Mouse (Mus musculus): ENCODE results near the gene Cd180. TPM values are rescaled to one million over a fixed set of nuclear protein-coding genes. Genes with fewer than 3 reads are reported as not detected.

Gene Cd180
- polyA plus RNA-seq, 2 experiments, result 1.4 to 1.6 TPM

DNA sequence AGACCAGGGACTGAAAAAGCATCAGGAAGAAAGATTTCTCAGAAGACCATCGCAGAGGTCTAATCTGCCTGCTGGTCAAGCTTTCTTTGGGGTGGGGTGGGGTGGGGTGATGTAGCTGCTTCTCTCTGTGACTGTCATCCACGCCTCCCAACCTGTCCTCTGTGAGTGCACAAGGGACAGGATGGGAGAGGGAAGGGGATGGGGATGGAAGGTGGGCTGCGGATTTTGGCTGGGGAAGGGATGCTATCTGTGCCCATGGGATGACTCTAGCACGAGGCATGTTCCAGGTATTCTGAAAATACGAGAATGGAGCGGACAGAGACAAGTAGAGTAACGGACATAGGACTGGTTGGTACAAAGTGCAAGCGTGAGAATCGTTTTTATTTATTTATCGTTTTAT is 68.8 kb downstream of the Cd180 start:
- TF ChIP-seq CTCF (IDR thresholded peaks at IDR 0.05; ENCODE audit: low read depth), result no peak
- no peak for TF ChIP-seq EP300 (IDR thresholded peaks at IDR 0.05; ENCODE audit: low read depth)
- Histone ChIP-seq H3K4me3 (ENCODE audit: insufficient read depth in 1 of 2, low read depth in 2 of 2, low read length in 2 of 2) (no peak overlapping the region), H3K27ac (no peak overlapping the region), H3K4me1 (replicated peaks; ENCODE audit: control insufficient read depth in 2 of 2, insufficient read depth in 2 of 2, low read length in 1 of 2) (peaks cover 4 to 18% of the 10 kb centered on the region in 2 experiments; a peak in 3 of 4 replicates), H3K27me3 (ENCODE audit: control insufficient read depth, insufficient read depth, low read length) (no peaks in the 10 kb centered on the region), H3K36me3 (replicated peaks; ENCODE audit: control insufficient read depth, insufficient read depth, low read depth) (no peaks in the 10 kb centered on the region), H3K4me2 (ENCODE audit: low read depth) (no peak overlapping the region), H3K9me3 (ENCODE audit: control insufficient read depth, low read length) (no peaks in the 10 kb centered on the region), H3K9ac (replicated peaks) (no peak overlapping the region)
- ATAC-seq (ENCODE audit: insufficient read depth) (no peak), DNase-seq (ENCODE audit: low read depth in 3 of 3, low spot score in 3 of 3) (no peak)
- WGBS (ENCODE audit: insufficient replicate concordance), result 77% methylated on average over 10 of the region's 10 CpGs

- H3K9ac ChIP-seq (replicated peaks), result no peak overlapping the region
- no peak for TF ChIP-seq EP300 (IDR thresholded peaks at IDR 0.05; ENCODE audit: low read depth)
- no peak for TF ChIP-seq CTCF (IDR thresholded peaks at IDR 0.05; ENCODE audit: low read depth)
- H3K27ac ChIP-seq, result no peak overlapping the region
- no peak for DNase-seq (ENCODE audit: low read depth in 3 of 3, low spot score in 3 of 3)
- peaks cover 4 to 15% of the 10 kb centered on the region in 2 experiments; a peak in 3 of 4 replicates for H3K4me1 ChIP-seq (replicated peaks; ENCODE audit: control insufficient read depth in 2 of 2, insufficient read depth in 2 of 2, low read length in 1 of 2)
- no peak overlapping the region for H3K4me3 ChIP-seq (ENCODE audit: insufficient read depth in 1 of 2, low read depth in 2 of 2, low read length in 2 of 2)
- no peak for ATAC-seq (ENCODE audit: insufficient read depth)
- WGBS (ENCODE audit: insufficient replicate concordance), result 96% methylated on average over 1 of the region's 1 CpGs
- no peaks in the 10 kb centered on the region for H3K9me3 ChIP-seq (ENCODE audit: control insufficient read depth, low read length)
- no peaks in the 10 kb centered on the region for H3K27me3 ChIP-seq (ENCODE audit: control insufficient read depth, insufficient read depth, low read length)
- H3K4me2 ChIP-seq (ENCODE audit: low read depth), result no peak overlapping the region
- H3K36me3 ChIP-seq (replicated peaks; ENCODE audit: control insufficient read depth, insufficient read depth, low read depth), result no peaks in the 10 kb centered on the region
Observed at GRCm38 (mm10) chr13:102764218-102764617, 70.9 kb downstream of the Cd180 start.

DNA sequence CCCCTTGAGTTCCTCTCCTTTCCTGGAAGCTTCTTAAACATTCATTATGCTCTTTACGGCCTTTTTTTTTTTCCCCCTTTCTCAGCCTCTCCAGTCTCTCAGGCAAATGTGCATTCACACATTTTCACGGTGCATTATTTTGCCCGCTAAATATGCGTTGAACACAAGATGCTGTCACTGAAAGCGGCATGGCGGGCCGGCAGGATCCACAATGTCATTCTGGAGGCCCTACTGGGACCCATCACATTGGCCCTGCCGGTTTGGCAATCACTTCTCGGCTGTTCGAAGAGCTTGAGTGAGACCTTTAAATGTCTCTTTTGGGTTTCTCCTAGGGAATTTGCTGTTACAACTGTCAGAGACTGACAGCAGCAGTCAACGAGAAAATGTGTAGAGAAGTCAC is 71.9 kb downstream of the Cd180 start:
- H3K4me3 ChIP-seq (ENCODE audit: insufficient read depth in 1 of 2, low read depth in 2 of 2, low read length in 2 of 2), result no peak overlapping the region
- no peak overlapping the region for H3K9ac ChIP-seq (replicated peaks)
- no peaks in the 10 kb centered on the region for H3K36me3 ChIP-seq (replicated peaks; ENCODE audit: control insufficient read depth, insufficient read depth, low read depth)
- ATAC-seq (ENCODE audit: insufficient read depth), result no peak
- DNase-seq (ENCODE audit: low read depth in 3 of 3, low spot score in 3 of 3), result no peak
- H3K9me3 ChIP-seq (ENCODE audit: control insufficient read depth, low read length), result no peaks in the 10 kb centered on the region
- 81% methylated on average over 11 of the region's 11 CpGs for WGBS (ENCODE audit: insufficient replicate concordance)
- no peak for TF ChIP-seq CTCF (IDR thresholded peaks at IDR 0.05; ENCODE audit: low read depth)
- TF ChIP-seq EP300 (IDR thresholded peaks at IDR 0.05; ENCODE audit: low read depth), result no peak
- H3K4me1 ChIP-seq (replicated peaks; ENCODE audit: control insufficient read depth in 2 of 2, insufficient read depth in 2 of 2, low read length in 1 of 2), result peaks cover 4 to 15% of the 10 kb centered on the region in 2 experiments; a peak in 3 of 4 replicates
- no peak overlapping the region for H3K27ac ChIP-seq
- H3K27me3 ChIP-seq (ENCODE audit: control insufficient read depth, insufficient read depth, low read length), result no peaks in the 10 kb centered on the region
- no peak overlapping the region for H3K4me2 ChIP-seq (ENCODE audit: low read depth)

- no peaks in the 10 kb centered on the region for H3K27me3 ChIP-seq (ENCODE audit: control insufficient read depth, insufficient read depth, low read length)
- TF ChIP-seq CTCF (IDR thresholded peaks at IDR 0.05; ENCODE audit: low read depth) (no peak), EP300 (IDR thresholded peaks at IDR 0.05; ENCODE audit: low read depth) (no peak)
- ATAC-seq (ENCODE audit: insufficient read depth), result no peak
- peaks cover 4 to 15% of the 10 kb centered on the region in 2 experiments; a peak in 3 of 4 replicates for H3K4me1 ChIP-seq (replicated peaks; ENCODE audit: control insufficient read depth in 2 of 2, insufficient read depth in 2 of 2, low read length in 1 of 2)
- no peak for DNase-seq (ENCODE audit: low read depth in 3 of 3, low spot score in 3 of 3)
- H3K4me2 ChIP-seq (ENCODE audit: low read depth), result no peak overlapping the region
- no peak overlapping the region for H3K27ac ChIP-seq
- no peak overlapping the region for H3K4me3 ChIP-seq (ENCODE audit: insufficient read depth in 1 of 2, low read depth in 2 of 2, low read length in 2 of 2)
- 32% methylated on average over 7 of the region's 7 CpGs for WGBS (ENCODE audit: insufficient replicate concordance)
- H3K36me3 ChIP-seq (replicated peaks; ENCODE audit: control insufficient read depth, insufficient read depth, low read depth), result no peaks in the 10 kb centered on the region
- H3K9ac ChIP-seq (replicated peaks), result no peak overlapping the region
- H3K9me3 ChIP-seq (ENCODE audit: control insufficient read depth, low read length), result no peaks in the 10 kb centered on the region
Observed at GRCm38 (mm10) chr13:102767110-102767509, 73.8 kb downstream of the Cd180 start.

GRCm38 (mm10) chr13:102768512-102768911 is 75.2 kb downstream of the Cd180 start:
- Histone ChIP-seq H3K4me2 (ENCODE audit: low read depth) (no peak overlapping the region), H3K4me1 (replicated peaks; ENCODE audit: control insufficient read depth in 2 of 2, insufficient read depth in 2 of 2, low read length in 1 of 2) (peaks cover 5 to 23% of the 10 kb centered on the region in 2 experiments; a peak in 3 of 4 replicates), H3K36me3 (replicated peaks; ENCODE audit: control insufficient read depth, insufficient read depth, low read depth) (no peaks in the 10 kb centered on the region), H3K9ac (replicated peaks) (no peak overlapping the region), H3K27me3 (ENCODE audit: control insufficient read depth, insufficient read depth, low read length) (no peaks in the 10 kb centered on the region), H3K9me3 (ENCODE audit: control insufficient read depth, low read length) (no peaks in the 10 kb centered on the region), H3K4me3 (ENCODE audit: insufficient read depth in 1 of 2, low read depth in 2 of 2, low read length in 2 of 2) (no peak overlapping the region), H3K27ac (no peak overlapping the region)
- no peak for TF ChIP-seq CTCF (IDR thresholded peaks at IDR 0.05; ENCODE audit: low read depth)
- TF ChIP-seq EP300 (IDR thresholded peaks at IDR 0.05; ENCODE audit: low read depth), result no peak
- ATAC-seq (ENCODE audit: insufficient read depth) (no peak), DNase-seq (ENCODE audit: low read depth in 3 of 3, low spot score in 3 of 3) (no peak)
- WGBS (ENCODE audit: insufficient replicate concordance), result 85% methylated on average over 11 of the region's 11 CpGs

All from liver, embryonic 14.5 days (tissue).